Mouse (Mus musculus): ENCODE measurements at regions not wholly inside any gene's neighbourhood (a gene's known extent, or its start where the extent isn't known, plus 50 kb on each side); places are given as distances from the start of the nearest gene placed in this dataset.

- TF ChIP-seq CTCF (IDR thresholded peaks at IDR 0.05; ENCODE audit: control insufficient read depth, insufficient read depth, insufficient read length) (no peak), CEBPB (IDR thresholded peaks at IDR 0.05; ENCODE audit: low read depth) (no peak), MAX (IDR thresholded peaks at IDR 0.05) (no peak), FOSL1 (IDR thresholded peaks at IDR 0.05; ENCODE audit: insufficient read depth, low read length, poor library complexity, severe bottlenecking) (no peak), USF1 (IDR thresholded peaks at IDR 0.05; ENCODE audit: low read depth) (no peak), MYOG (IDR thresholded peaks at IDR 0.05; ENCODE audit: control insufficient read depth, extremely low read depth, insufficient read length) (no peak), MYOD1 (IDR thresholded peaks at IDR 0.05; ENCODE audit: control insufficient read depth, insufficient read length, low read depth) (no peak)
These were observed 303.2 kb upstream of the 4930412O13Rik start for GRCm38 (mm10) chr2:9577868-9578267.

Measured in C2C12 (cell line).